In the genomic region with DNA sequence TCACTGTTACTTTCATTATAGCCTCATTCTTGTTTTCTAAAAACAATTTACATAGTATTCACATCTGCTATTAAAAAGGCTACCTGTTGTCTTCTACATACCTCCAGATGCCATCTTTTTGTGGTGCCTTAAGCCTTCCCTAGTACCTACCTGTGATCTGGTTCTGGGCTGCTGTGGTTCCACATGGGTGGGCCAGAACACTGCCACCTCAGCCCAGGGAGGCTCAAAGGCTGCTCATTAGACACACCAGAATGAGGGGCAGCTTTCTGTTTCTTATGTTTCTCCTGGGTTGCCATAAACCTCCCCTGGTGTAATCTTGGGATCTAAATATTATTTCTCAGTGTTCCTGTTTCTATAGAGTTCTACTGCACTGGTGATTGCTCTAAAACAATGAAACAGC, we compare ENCODE assay signal across 30 mouse cellular contexts. TPM values are rescaled to one million over a fixed set of nuclear protein-coding genes. Genes with fewer than 3 reads are reported as not detected.
A peak's percentile ranks its signal among the peaks of the same experiment; 100 is the strongest.
DNase-seq lines count a peak whose midpoint lies in the region; ATAC-seq lines count a peak whose summit lies in the region.
"Had no signal": no experiment of that assay in that cellular context is flagged by ENCODE, and none has a peak within 500 bp of the region (broad histone marks: within the 10 kb centered on the region; RNA-seq: fewer than 3 reads in every experiment).

No protein-coding gene starts in this region.

- H3K4me2 ChIP-seq in kidney, embryonic 15.5 days = no peak overlapping the region
- no peak overlapping the region for H3K4me2 ChIP-seq in liver, embryonic 13.5 days
- H3K4me2 ChIP-seq in liver, embryonic 12.5 days = no peak overlapping the region
- H3K4me2 ChIP-seq: forebrain, embryonic 13.5 days; heart, embryonic 11.5 days; hindbrain, embryonic 12.5 days; hindbrain, embryonic 15.5 days had no signal

- no peaks in the 10 kb centered on the region for H3K9me3 ChIP-seq in heart, embryonic 10.5 days
- H3K9me3 ChIP-seq in kidney, embryonic 15.5 days (replicated peaks) = no peaks in the 10 kb centered on the region
- no peaks in the 10 kb centered on the region for H3K9me3 ChIP-seq in liver, embryonic 13.5 days (replicated peaks)
- no peaks in the 10 kb centered on the region for H3K9me3 ChIP-seq in liver, embryonic 12.5 days (replicated peaks)
- H3K9me3 ChIP-seq: forebrain, embryonic 10.5 days; forebrain, embryonic 13.5 days; G1E; hindbrain, embryonic 12.5 days; hindbrain, embryonic 15.5 days had no signal

- no peak overlapping the region for H3K4me3 ChIP-seq in heart, embryonic 10.5 days
- no peak overlapping the region for H3K4me3 ChIP-seq in kidney, embryonic 15.5 days (replicated peaks)
- no peak overlapping the region for H3K4me3 ChIP-seq in liver, embryonic 13.5 days (replicated peaks)
- H3K4me3 ChIP-seq in liver, embryonic 12.5 days = no peak overlapping the region
- H3K4me3 ChIP-seq: forebrain, embryonic 10.5 days; forebrain, embryonic 13.5 days; heart, adult 2 months; hindbrain, embryonic 12.5 days; hindbrain, embryonic 15.5 days had no signal

- H3K4me1 ChIP-seq in heart, embryonic 10.5 days = no peaks in the 10 kb centered on the region
- H3K4me1 ChIP-seq in kidney, embryonic 15.5 days = peaks cover 11% of the 10 kb centered on the region; the same call in 1 of the 2 replicates
- peaks cover 12% of the 10 kb centered on the region for H3K4me1 ChIP-seq in liver, embryonic 13.5 days (replicated peaks)
- peaks cover 8% of the 10 kb centered on the region; the same call in 1 of the 2 replicates for H3K4me1 ChIP-seq in liver, embryonic 12.5 days
- H3K4me1 ChIP-seq: forebrain, embryonic 13.5 days; hindbrain, embryonic 12.5 days; hindbrain, embryonic 15.5 days had no signal

- H3K36me3 ChIP-seq in heart, embryonic 10.5 days = no peaks in the 10 kb centered on the region
- no peaks in the 10 kb centered on the region for H3K36me3 ChIP-seq in kidney, embryonic 15.5 days
- peaks cover 4% of the 10 kb centered on the region; the same call in 1 of the 2 replicates for H3K36me3 ChIP-seq in liver, embryonic 13.5 days
- H3K36me3 ChIP-seq in liver, embryonic 12.5 days = peaks cover 8% of the 10 kb centered on the region
- H3K36me3 ChIP-seq: forebrain, embryonic 10.5 days; G1E; hindbrain, embryonic 12.5 days; hindbrain, embryonic 15.5 days had no signal

- H3K9ac ChIP-seq in kidney, embryonic 15.5 days = no peak overlapping the region
- H3K9ac ChIP-seq in liver, embryonic 13.5 days = peak overlapping the region; percentile 17; the same call in 1 of the 2 replicates
- no peak overlapping the region for H3K9ac ChIP-seq in liver, embryonic 12.5 days
- H3K9ac ChIP-seq: forebrain, embryonic 13.5 days; hindbrain, embryonic 12.5 days; hindbrain, embryonic 15.5 days had no signal

- ATAC-seq in kidney, embryonic 15.5 days (replicated peaks; ENCODE audit: low FRiP score) = no peak
- no peak for ATAC-seq in liver, embryonic 13.5 days (ENCODE audit: low read depth)
- ATAC-seq in liver, embryonic 12.5 days = no peak
- ATAC-seq: forebrain, embryonic 13.5 days; forebrain, embryonic 16.5 days; Patski had no signal

- no peak overlapping the region for H3K27ac ChIP-seq in heart, embryonic 10.5 days
- 0 out of 2 replicates have a peak overlapping the region, but pooled peaks have one; percentile 2 for H3K27ac ChIP-seq in kidney, embryonic 15.5 days
- H3K27ac ChIP-seq in liver, embryonic 13.5 days = no peak overlapping the region
- no peak overlapping the region for H3K27ac ChIP-seq in liver, embryonic 12.5 days
- H3K27ac ChIP-seq: forebrain, embryonic 10.5 days; forebrain, embryonic 13.5 days; heart, adult 2 months; hindbrain, embryonic 12.5 days; hindbrain, embryonic 15.5 days had no signal

- no peaks in the 10 kb centered on the region for H3K27me3 ChIP-seq in heart, embryonic 10.5 days (ENCODE audit: insufficient read depth, poor library complexity, severe bottlenecking)
- no peaks in the 10 kb centered on the region for H3K27me3 ChIP-seq in kidney, embryonic 15.5 days
- no peaks in the 10 kb centered on the region for H3K27me3 ChIP-seq in liver, embryonic 13.5 days
- 0 out of 2 replicates have a peak, but pooled peaks cover 9% of the 10 kb centered on the region for H3K27me3 ChIP-seq in liver, embryonic 12.5 days (replicated peaks)
- H3K27me3 ChIP-seq: CH12.LX; forebrain, embryonic 13.5 days; hindbrain, embryonic 12.5 days; hindbrain, embryonic 15.5 days; Patski had no signal

- peak; percentile 37 for DNase-seq in heart, adult 11 months
- no peak for DNase-seq in heart, embryonic 10.5 days (ENCODE audit: low spot score)
- no peak for DNase-seq in kidney, adult 11 months
- no peak for DNase-seq in liver, embryonic 13.5 days
- no peak for DNase-seq in left cerebral cortex, adult 18-20 months (ENCODE audit: low spot score in 2 of 2)
- DNase-seq: adrenal gland, postnatal 10 days; adrenal gland, postnatal 36 days; B cell, adult 2 months; cerebellum, adult 18-20 months; cerebellum, adult 9-10 months; cerebellum, postnatal 14 days; gastrocnemius, postnatal 25 days; heart, adult 2 months had no signal

RNA-seq across cellular contexts. Expression of a gene that starts 31.8 kb away (rescaled TPM):
- polyA plus RNA-seq in heart, embryonic 10.5 days (2016; fragmentation: Nextera tagmentation; extraction: Ambion mirVana) = 21.4 and 25.3 TPM in 2 replicates
- 30.4 and 35.2 TPM in 2 replicates for polyA plus RNA-seq in kidney, embryonic 15.5 days (2015; fragmentation: Nextera tagmentation; extraction: Ambion mirVana)
- 31.4 and 35.1 TPM in 2 replicates for polyA plus RNA-seq in liver, embryonic 13.5 days (2015; fragmentation: Nextera tagmentation; extraction: Ambion mirVana)
- 34.3 and 34.8 TPM in 2 replicates for polyA plus RNA-seq in liver, embryonic 12.5 days (2016; fragmentation: Nextera tagmentation; extraction: Ambion mirVana)
- total RNA-seq in left cerebral cortex, adult 18-20 months (2021) = 10 to 100 TPM; 68.0 to 79.3 TPM

RNA-seq across cellular contexts. Expression of a gene that starts 43.7 kb away (rescaled TPM):
- polyA plus RNA-seq in heart, embryonic 10.5 days (2016; fragmentation: Nextera tagmentation; extraction: Ambion mirVana) = not detected in 2 replicates
- 0.28 TPM in 1 of 2 replicates, not detected in the other for polyA plus RNA-seq in kidney, embryonic 15.5 days (2015; fragmentation: Nextera tagmentation; extraction: Ambion mirVana)
- polyA plus RNA-seq in liver, embryonic 13.5 days (2015; fragmentation: Nextera tagmentation; extraction: Ambion mirVana) = not detected in 2 replicates
- not detected in 2 replicates for polyA plus RNA-seq in liver, embryonic 12.5 days (2016; fragmentation: Nextera tagmentation; extraction: Ambion mirVana)
- total RNA-seq in left cerebral cortex, adult 18-20 months (2021) = not detected
- total RNA-seq: CH12.LX; gastrocnemius, adult 18-20 months; heart, adult 2 months; hematopoietic stem cell, adult 5-6 weeks had no signal
- polyA plus RNA-seq: embryonic facial prominence, embryonic 11.5 days; embryonic facial prominence, embryonic 14.5 days; forebrain, embryonic 10.5 days; forebrain, embryonic 13.5 days; forebrain, embryonic 16.5 days; G1E; heart, embryonic 11.5 days; heart, embryonic 14.5 days; heart, postnatal 0 days; hindbrain, embryonic 12.5 days; hindbrain, embryonic 15.5 days had no signal
